Mouse (Mus musculus): ENCODE results near the gene Robo2.
"Not testable (repeated sequence)": the region's sequence is repeated elsewhere in the genome, so short reads cannot be mapped to it uniquely, and the experiment has no call there.

Robo2 gene

DNA sequence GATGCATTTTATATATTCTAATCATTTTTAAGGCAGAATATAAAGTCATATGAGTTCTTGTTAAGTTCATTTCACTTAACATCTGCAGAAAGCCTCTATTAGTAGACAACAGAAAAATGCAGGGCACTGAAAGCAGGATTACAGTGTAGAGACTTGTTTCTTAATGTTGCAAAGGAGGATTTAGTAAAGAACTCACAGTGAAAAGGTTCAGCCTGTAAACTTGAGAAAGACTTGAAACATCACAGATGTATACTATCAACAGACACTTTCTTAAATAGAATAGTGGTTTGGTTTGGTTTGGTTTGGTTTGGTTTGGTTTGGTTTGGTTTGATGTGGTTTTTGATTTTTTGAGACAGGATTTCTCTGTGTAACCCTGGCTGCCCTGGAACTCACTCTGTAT lies 349.7 kb downstream of the Robo2 start:
- no peak for DNase-seq

GRCm38 (mm10) chr16:74061479-74061878 lies 350.1 kb downstream of the Robo2 start:
- DNase-seq: no peak

- no peak for DNase-seq
Observed at GRCm38 (mm10) chr16:74056886-74057285, 354.7 kb downstream of the Robo2 start.

DNA sequence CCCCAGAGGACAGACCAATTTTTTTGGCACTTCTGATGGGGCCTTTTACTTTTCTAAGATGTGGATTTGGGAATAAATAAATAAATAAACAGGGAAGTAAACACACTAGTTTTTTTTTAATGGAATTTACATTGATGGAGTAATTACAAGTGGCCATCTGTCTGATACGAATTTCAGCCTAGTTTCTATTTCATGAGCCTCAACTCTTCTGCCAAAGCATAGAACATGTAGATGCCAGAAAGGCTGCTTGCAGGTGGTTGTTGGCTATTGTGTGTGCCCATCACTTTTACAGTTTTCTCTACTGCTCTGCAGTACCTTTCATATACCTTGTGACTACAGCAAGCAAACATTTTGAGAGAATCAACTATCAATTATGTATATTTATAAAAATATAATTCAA lies 355.4 kb downstream of the Robo2 start:
- DNase-seq: no peak

- no peak for DNase-seq
Observed at GRCm38 (mm10) chr16:74055061-74055751, 356.4 kb downstream of the Robo2 start.

DNA sequence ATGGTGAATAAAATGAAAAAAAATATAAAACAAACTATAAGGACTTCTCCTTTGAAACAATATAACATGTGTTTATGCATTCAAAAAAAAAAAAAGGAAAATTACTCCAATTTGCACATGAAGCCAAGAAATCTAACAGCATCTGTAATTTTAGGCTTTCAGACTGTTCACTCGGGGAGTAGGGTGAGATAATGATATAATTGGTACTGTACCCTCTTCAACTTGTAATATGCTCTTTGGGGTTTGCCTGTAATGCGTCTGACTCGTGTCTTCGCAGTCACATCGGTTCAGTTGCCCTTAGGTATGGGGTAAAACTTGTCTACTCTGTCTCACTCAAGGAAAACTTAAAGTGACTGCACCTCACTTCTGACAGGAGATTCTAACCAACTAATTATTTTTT lies 362.2 kb downstream of the Robo2 start:
- no peak for DNase-seq

DNA sequence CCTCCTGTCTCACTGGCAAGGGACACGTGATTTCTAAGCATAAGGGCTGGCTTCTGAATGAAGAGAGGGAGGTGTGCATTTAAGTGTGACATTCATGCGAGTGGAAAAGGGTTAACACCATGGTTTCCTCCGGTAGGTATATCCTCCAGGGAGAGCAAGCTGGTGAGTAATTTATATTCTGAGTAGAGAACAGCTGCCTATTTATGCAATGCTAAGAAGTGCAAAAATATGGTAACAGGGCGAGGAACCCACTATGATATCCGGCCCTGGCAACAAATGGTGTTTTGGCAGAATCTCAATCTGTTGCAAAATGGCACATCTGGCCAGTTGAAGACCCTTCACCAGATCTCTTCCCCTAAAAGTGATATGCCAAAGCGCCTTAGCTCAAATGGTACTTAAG lies 362.6 kb downstream of the Robo2 start:
- DNase-seq: no peak

DNA sequence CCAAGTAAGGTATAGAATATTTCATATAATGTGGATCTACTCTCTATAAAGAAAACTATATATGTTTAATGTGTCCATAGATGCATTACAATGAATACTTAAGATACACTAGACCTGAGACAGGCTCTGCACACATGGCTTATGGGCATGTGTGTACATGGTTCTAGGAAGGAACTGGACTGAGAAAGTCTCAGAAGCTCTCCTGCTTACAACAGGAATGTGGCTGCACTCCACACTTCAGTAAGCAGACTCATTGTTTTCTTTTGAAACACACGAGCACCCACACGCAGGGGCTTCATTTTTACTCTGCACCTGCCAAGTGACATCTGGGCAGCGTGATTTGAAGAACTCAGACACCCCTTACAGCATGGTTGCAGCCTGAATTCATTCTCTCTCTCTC lies 364.4 kb downstream of the Robo2 start:
- DNase-seq: no peak

DNA sequence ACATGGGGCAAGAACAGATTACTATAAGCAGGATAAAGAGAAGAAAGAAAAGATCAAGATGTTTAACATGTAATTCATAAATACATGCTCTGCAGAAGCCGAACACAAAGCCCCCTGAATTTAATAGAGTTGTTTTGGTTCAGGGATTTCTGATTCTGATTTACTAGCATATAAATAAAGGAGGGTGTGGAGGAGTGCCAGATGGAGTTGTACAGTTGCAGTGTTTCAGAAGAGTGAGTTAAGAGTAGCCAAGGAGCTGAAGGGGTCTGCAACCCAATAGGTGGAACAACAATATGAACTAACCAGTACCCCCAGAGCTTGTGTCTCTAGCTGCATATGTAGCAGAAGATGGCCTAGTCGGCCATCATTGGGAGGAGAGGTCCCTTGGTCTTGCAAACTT lies 370.8 kb downstream of the Robo2 start:
- not testable (repeated sequence) for DNase-seq

DNA sequence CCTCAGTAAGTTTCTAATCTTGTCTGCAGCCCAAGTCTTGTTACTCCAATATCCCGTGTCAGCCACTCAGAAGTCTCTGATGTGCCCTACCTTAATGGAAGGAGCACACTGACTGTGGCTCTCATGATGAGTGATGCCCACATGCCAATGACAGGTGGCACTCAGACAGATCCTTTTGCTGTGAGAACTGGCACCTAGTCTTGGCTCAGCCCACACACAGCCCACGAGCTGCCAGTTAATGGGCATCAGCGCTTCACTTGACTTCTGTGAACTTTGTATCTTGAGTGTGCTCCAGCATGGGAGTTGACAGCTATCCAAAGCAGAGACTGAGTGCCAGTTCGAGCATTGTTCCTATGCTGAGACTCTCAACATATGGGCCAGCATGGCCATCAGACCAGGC lies 383.8 kb downstream of the Robo2 start:
- DNase-seq: no peak

DNA sequence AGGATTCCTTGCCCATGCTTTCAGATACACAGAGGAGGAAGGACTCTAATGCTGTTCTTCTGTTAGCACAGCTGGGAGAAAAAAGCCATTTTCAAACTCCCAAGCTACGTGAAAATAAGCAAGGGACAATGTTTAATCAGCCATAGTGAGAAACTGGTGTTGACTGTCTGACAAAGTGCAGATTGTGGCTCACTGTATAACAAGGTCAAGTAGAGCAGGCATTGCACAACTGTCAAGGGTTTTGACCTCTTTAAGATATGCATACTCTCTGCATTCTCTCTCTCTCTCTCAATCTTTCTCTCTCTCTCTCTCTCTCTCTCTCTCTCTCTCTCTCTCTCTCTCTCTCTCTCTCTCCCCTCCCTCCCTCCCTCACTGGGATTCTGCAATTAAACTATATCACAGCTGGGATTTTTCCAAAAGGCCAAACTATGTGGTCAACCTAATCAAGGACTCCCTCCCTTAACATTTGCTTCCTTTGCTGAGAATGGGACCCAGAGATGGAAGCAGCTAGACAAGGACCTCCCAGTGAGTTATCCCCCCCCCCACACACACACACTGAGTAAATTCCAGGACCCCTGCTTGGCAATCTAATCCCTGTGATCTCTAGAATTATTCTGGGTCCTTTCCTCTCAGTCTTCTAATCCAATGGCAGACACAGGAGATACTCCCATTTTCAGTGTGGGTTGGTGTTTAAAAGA lies 389.2 kb downstream of the Robo2 start:
- DNase-seq: no peak

- DNase-seq: no peak
Observed at GRCm38 (mm10) chr16:74005767-74006166, 405.9 kb downstream of the Robo2 start.

DNA sequence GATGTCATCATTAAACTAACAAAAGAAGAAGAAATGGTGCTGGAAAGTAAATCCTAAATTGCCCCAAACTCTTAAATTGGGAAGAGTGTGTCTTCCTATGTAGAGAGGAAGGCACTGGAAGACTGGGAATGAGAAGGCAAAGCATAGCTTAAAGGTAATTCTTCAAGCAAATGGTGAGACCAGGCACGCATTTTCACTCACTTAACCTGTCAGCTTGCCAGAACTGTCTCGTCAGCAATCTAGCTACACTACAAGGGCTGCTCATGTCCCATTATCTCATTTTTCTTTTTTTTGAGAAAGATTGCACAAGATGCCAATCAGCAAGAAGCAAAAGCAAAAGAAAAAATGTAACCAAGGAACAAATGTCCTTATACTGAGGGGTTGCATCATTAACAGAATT lies 410.3 kb downstream of the Robo2 start:
- DNase-seq: no peak

- DNase-seq: no peak
Observed at GRCm38 (mm10) chr16:73991212-73991611, 420.4 kb downstream of the Robo2 start.

- no peak for DNase-seq
Observed at GRCm38 (mm10) chr16:73969573-73969972, 442.1 kb downstream of the Robo2 start.

- DNase-seq: no peak
Observed at GRCm38 (mm10) chr16:73964366-73964926, 447.2 kb downstream of the Robo2 start.

DNA sequence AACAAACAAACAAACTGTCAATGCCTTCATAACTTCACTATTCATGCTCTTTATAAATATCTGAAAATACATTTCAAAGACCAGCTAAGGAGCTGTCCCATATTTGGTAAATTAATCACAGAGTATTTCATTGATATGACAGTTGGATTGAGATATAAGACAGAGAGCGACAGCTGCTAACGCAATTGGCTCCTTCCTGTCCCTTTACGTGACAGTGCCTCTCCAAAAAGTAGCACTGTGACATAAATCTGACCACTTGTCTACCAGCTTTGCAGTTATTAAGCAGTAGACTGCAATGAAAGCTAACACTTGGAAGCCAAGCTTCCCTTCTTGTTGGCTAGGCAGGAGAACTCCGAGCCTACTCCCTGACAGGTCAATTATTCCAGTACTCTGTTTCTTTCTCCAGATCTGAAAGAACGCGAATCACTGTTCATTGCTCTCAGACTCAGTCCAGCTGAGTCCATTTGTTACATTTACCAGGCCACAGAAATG lies 452.1 kb downstream of the Robo2 start:
- no peak for DNase-seq

GRCm38 (mm10) chr16:73958524-73958846 lies 453.1 kb downstream of the Robo2 start:
- no peak for DNase-seq

GRCm38 (mm10) chr16:73957675-73958523 lies 453.7 kb downstream of the Robo2 start:
- no peak for DNase-seq

- no peak for DNase-seq
Observed at GRCm38 (mm10) chr16:73946171-73946570, 465.5 kb downstream of the Robo2 start.

- no peak for DNase-seq
Observed at GRCm38 (mm10) chr16:73940211-73940541, 471.4 kb downstream of the Robo2 start.

DNA sequence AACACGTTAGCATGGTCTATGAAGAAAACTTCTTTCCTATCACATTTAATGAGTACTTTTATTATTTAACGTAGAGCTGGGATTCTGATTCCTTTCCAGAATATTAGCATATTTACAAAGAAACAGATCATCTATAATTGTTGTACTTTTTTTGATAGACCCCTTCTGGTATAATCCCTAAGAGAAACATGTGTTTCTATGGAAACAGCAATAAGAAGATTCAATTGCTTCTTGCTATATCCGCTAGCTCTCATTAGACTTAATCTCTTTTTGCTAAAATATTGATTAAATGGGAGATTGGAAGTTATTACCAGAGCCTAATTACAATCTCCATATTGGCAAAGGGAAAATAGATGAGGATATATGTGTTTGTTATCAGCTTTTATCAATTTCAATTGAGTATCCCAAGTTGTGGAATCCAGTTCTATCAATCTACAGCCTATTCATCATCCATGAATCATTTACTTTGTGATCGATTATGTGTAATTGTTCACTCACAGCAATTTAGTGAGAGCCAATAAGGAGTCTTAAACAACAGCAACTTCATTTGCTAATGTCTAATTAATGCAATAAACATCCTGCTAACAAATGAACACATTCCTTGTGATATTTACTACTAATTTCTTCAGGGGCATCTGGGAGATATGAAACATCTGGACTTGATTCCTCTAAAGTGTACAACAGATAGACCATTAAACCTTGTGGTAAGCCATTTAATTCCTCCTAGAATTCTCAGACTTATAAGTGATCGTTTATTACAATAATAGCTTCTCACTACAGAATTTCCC lies 472.0 kb downstream of the Robo2 start:
- DNase-seq: no peak

DNA sequence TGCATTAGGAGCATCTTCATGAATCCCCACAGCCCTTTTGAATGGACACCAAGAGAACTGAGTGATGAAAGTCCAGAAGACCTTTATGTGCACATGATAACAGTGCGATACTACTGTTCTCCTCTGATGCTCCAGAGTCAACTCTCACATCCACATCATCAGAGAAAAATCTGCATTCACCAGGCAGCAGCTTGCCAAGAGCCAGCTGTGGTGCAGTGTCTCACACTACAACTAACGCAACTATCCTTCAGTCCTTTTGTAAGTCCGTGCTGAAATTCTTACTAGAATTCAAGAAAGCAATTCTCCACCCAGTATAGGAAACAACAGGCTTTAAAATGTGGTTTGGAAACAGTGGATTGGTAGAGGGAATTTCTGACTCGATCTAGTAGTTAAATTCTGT lies 481.3 kb downstream of the Robo2 start:
- DNase-seq: no peak

Measured in thymus, postnatal 4 days (tissue).